Mouse (Mus musculus) lung, embryonic 16.5 days (tissue): Measurements from ENCODE around the gene Gm1043. TPM values are rescaled to one million over a fixed set of nuclear protein-coding genes. Genes with fewer than 3 reads are reported as not detected.

Experiments
- ATAC-seq: fragments of 200-750 bp; cut with Nextera tagmentation; 2 replicates; pipeline ENCODE4 v1.8.0; 2017; ENCODE audit warnings: low read depth, mild to moderate bottlenecking, moderate library complexity
- H3K27ac ChIP-seq: fragments of 300-500 bp; sonication (generic); 2 replicates; pipeline ENCODE4 v1.5.1; 2014; ENCODE audit warnings: mild to moderate bottlenecking, control low read depth, low read length
- H3K27me3 ChIP-seq: fragments of 300-500 bp; sonication (generic); 2 replicates; pipeline ENCODE4 v1.6.1; 2014; ENCODE audit warnings: low read depth, low read length, mixed read lengths; ENCODE audit not compliant: control insufficient read depth, insufficient read depth
- H3K36me3 ChIP-seq: fragments of 300-500 bp; sonication (generic); 2 replicates; pipeline ENCODE4 v1.6.1; 2014; ENCODE audit warnings: low read length; ENCODE audit not compliant: control insufficient read depth, insufficient read depth
- H3K4me1 ChIP-seq: fragments of 300-500 bp; sonication (generic); replicated peaks from 2 replicates; pipeline ENCODE4 v1.6.1; 2014; ENCODE audit warnings: low read length, mixed read lengths; ENCODE audit not compliant: control insufficient read depth, insufficient read depth
- H3K4me2 ChIP-seq: fragments of 300-500 bp; sonication (generic); 2 replicates; pipeline ENCODE4 v1.6.1; 2014; ENCODE audit warnings: low read depth, low read length, control low read depth
- H3K4me3 ChIP-seq: fragments of 300-500 bp; sonication (generic); 2 replicates; pipeline ENCODE4 v1.5.1; 2014; ENCODE audit warnings: mild to moderate bottlenecking, low read length, control low read depth
- H3K9ac ChIP-seq: fragments of 300-500 bp; sonication (generic); 2 replicates; pipeline ENCODE4 v1.6.1; 2014; ENCODE audit warnings: low read length, control low read depth
- H3K9me3 ChIP-seq: fragments of 300-500 bp; sonication (generic); 2 replicates; pipeline ENCODE4 v1.6.1; 2016; ENCODE audit warnings: low read length; ENCODE audit not compliant: control insufficient read depth
- WGBS: fragments of 180-500 bp; shearing (Covaris S2); extraction: QIAGEN DNeasy Blood & Tissue Kit; methylation state at CpG from one replicate; pipeline ENCODE4 v1.1.7; 2014; 5-methylcytosine and 5-hydroxymethylcytosine counted together
- polyA plus RNA-seq: library from polyadenylated mRNA; unstranded; fragments of >200 nt; fragmentation: Nextera tagmentation; extraction: Ambion mirVana; gene quantifications from 2 replicates; pipeline ENCODE4 v1.2.1, GENCODE M21; 2015

Gene Gm1043
- polyA plus RNA-seq, 1 experiment from 2014 or later, result not detected

GRCm38 (mm10) chr5:37219615-37220014 lies 134.4 kb downstream of the Gm1043 start:
- no peak overlapping the region for H3K4me3 ChIP-seq
- H3K9ac ChIP-seq, result no peak overlapping the region
- WGBS, result 37% methylated on average over 5 of the region's 5 CpGs
- H3K4me1 ChIP-seq, result no peaks in the 10 kb centered on the region
- ATAC-seq, result no peak
- no peak overlapping the region for H3K27ac ChIP-seq
- no peak overlapping the region for H3K4me2 ChIP-seq
- no peaks in the 10 kb centered on the region for H3K9me3 ChIP-seq
- H3K27me3 ChIP-seq, result no peaks in the 10 kb centered on the region
- no peaks in the 10 kb centered on the region for H3K36me3 ChIP-seq

GRCm38 (mm10) chr5:37220575-37220974 lies 135.4 kb downstream of the Gm1043 start:
- Histone ChIP-seq H3K27me3 (no peaks in the 10 kb centered on the region), H3K4me1 (no peaks in the 10 kb centered on the region), H3K4me3 (no peak overlapping the region), H3K9me3 (no peaks in the 10 kb centered on the region), H3K4me2 (no peak overlapping the region), H3K36me3 (no peaks in the 10 kb centered on the region), H3K9ac (no peak overlapping the region), H3K27ac (no peak overlapping the region)
- WGBS, result 76% methylated on average over 5 of the region's 5 CpGs
- no peak for ATAC-seq

- no peak for ATAC-seq
- H3K4me2 ChIP-seq, result no peak overlapping the region
- H3K27ac ChIP-seq, result no peak overlapping the region
- H3K36me3 ChIP-seq, result no peaks in the 10 kb centered on the region
- H3K4me1 ChIP-seq, result no peaks in the 10 kb centered on the region
- H3K9ac ChIP-seq, result no peak overlapping the region
- no peaks in the 10 kb centered on the region for H3K27me3 ChIP-seq
- H3K4me3 ChIP-seq, result no peak overlapping the region
- no peaks in the 10 kb centered on the region for H3K9me3 ChIP-seq
- 58% methylated on average over 6 of the region's 6 CpGs for WGBS
Observed at GRCm38 (mm10) chr5:37221563-37221962, 136.4 kb downstream of the Gm1043 start.

- no peaks in the 10 kb centered on the region for H3K36me3 ChIP-seq
- no peak overlapping the region for H3K4me3 ChIP-seq
- no peak for ATAC-seq
- no peaks in the 10 kb centered on the region for H3K4me1 ChIP-seq
- no peaks in the 10 kb centered on the region for H3K27me3 ChIP-seq
- no peak overlapping the region for H3K27ac ChIP-seq
- H3K9me3 ChIP-seq, result no peaks in the 10 kb centered on the region
- 59% methylated on average over 8 of the region's 8 CpGs for WGBS
- no peak overlapping the region for H3K9ac ChIP-seq
- H3K4me2 ChIP-seq, result no peak overlapping the region
Observed at GRCm38 (mm10) chr5:37222316-37222715, 137.1 kb downstream of the Gm1043 start.

- no peaks in the 10 kb centered on the region for H3K4me1 ChIP-seq
- H3K27ac ChIP-seq, result no peak overlapping the region
- no peaks in the 10 kb centered on the region for H3K27me3 ChIP-seq
- H3K36me3 ChIP-seq, result no peaks in the 10 kb centered on the region
- ATAC-seq, result no peak
- H3K9ac ChIP-seq, result no peak overlapping the region
- WGBS, result 81% methylated on average over 1 of the region's 1 CpGs
- H3K4me2 ChIP-seq, result no peak overlapping the region
- H3K4me3 ChIP-seq, result no peak overlapping the region
- no peaks in the 10 kb centered on the region for H3K9me3 ChIP-seq
Observed at GRCm38 (mm10) chr5:37225708-37226107, 140.5 kb downstream of the Gm1043 start.

GRCm38 (mm10) chr5:37227956-37228680 lies 142.9 kb downstream of the Gm1043 start:
- Histone ChIP-seq H3K9ac (no peak overlapping the region), H3K27ac (no peak overlapping the region), H3K4me3 (no peak overlapping the region), H3K36me3 (no peaks in the 10 kb centered on the region), H3K4me1 (no peaks in the 10 kb centered on the region), H3K4me2 (no peak overlapping the region), H3K27me3 (no peaks in the 10 kb centered on the region), H3K9me3 (no peaks in the 10 kb centered on the region)
- ATAC-seq, result no peak
- 50% methylated on average over 6 of the region's 6 CpGs for WGBS

GRCm38 (mm10) chr5:37228894-37229293 lies 143.7 kb downstream of the Gm1043 start:
- WGBS, result 57% methylated on average over 7 of the region's 7 CpGs
- ATAC-seq, result no peak
- H3K4me3 ChIP-seq, result no peak overlapping the region
- no peak overlapping the region for H3K9ac ChIP-seq
- no peaks in the 10 kb centered on the region for H3K27me3 ChIP-seq
- no peak overlapping the region for H3K4me2 ChIP-seq
- H3K36me3 ChIP-seq, result no peaks in the 10 kb centered on the region
- H3K4me1 ChIP-seq, result no peaks in the 10 kb centered on the region
- H3K27ac ChIP-seq, result no peak overlapping the region
- H3K9me3 ChIP-seq, result no peaks in the 10 kb centered on the region

- Histone ChIP-seq H3K27me3 (no peaks in the 10 kb centered on the region), H3K4me1 (no peaks in the 10 kb centered on the region), H3K9ac (no peak overlapping the region), H3K9me3 (no peaks in the 10 kb centered on the region), H3K36me3 (no peaks in the 10 kb centered on the region), H3K4me2 (no peak overlapping the region), H3K4me3 (no peak overlapping the region), H3K27ac (no peak overlapping the region)
- WGBS, result 32% methylated on average over 9 of the region's 9 CpGs
- ATAC-seq, result no peak
Observed at GRCm38 (mm10) chr5:37233010-37233557, 147.9 kb downstream of the Gm1043 start.

GRCm38 (mm10) chr5:37238654-37239053 lies 153.5 kb downstream of the Gm1043 start:
- 17% methylated on average over 2 of the region's 2 CpGs for WGBS
- no peak overlapping the region for H3K4me3 ChIP-seq
- no peak overlapping the region for H3K27ac ChIP-seq
- no peaks in the 10 kb centered on the region; the same call in 1 of the 2 replicates for H3K9me3 ChIP-seq
- peaks cover 34% of the 10 kb centered on the region for H3K27me3 ChIP-seq
- H3K4me1 ChIP-seq, result peaks cover 8% of the 10 kb centered on the region
- no peaks in the 10 kb centered on the region for H3K36me3 ChIP-seq
- H3K4me2 ChIP-seq, result no peak overlapping the region
- no peak overlapping the region for H3K9ac ChIP-seq
- no peak for ATAC-seq
